Mouse (Mus musculus) kidney, embryonic 14.5 days (tissue): ENCODE results near the gene Magea4. TPM values are rescaled to one million over a fixed set of nuclear protein-coding genes. Genes with fewer than 3 reads are reported as not detected.
A peak's percentile ranks its signal among the peaks of the same experiment; 100 is the strongest.

Experiments used
- ATAC-seq: fragments of 200-750 bp; cut with Nextera tagmentation; 2 replicates; pipeline ENCODE4 v1.8.0; 2017; ENCODE audit warnings: moderate number of reproducible peaks, mild to moderate bottlenecking, moderate TSS enrichment, moderate library complexity; ENCODE audit not compliant: low FRiP score, low TSS enrichment
- H3K27ac ChIP-seq: fragments of 300-500 bp; sonication (generic); 2 replicates; pipeline ENCODE4 v1.5.1; 2014; ENCODE audit warnings: low read depth, mild to moderate bottlenecking, low read length, moderate library complexity, mixed read lengths
- H3K27me3 ChIP-seq: fragments of 300-500 bp; sonication (generic); 2 replicates; pipeline ENCODE4 v1.6.1; 2014; ENCODE audit warnings: mild to moderate bottlenecking, low read length; ENCODE audit not compliant: control insufficient read depth, insufficient read depth
- H3K36me3 ChIP-seq: fragments of 300-500 bp; sonication (generic); 2 replicates; pipeline ENCODE4 v1.6.1; 2014; ENCODE audit warnings: low read length, mixed read lengths; ENCODE audit not compliant: control insufficient read depth, insufficient read depth
- H3K4me1 ChIP-seq: fragments of 300-500 bp; sonication (generic); 2 replicates; pipeline ENCODE4 v1.6.1; 2014; ENCODE audit warnings: low read length, mixed read lengths; ENCODE audit not compliant: control insufficient read depth, insufficient read depth
- H3K4me2 ChIP-seq: fragments of 300-500 bp; sonication (generic); replicated peaks from 2 replicates; pipeline ENCODE4 v1.6.1; 2014; ENCODE audit warnings: low read depth, mild to moderate bottlenecking, low read length
- H3K4me3 ChIP-seq: fragments of 300-500 bp; sonication (generic); 2 replicates; pipeline ENCODE4 v1.5.1; 2014; ENCODE audit warnings: mild to moderate bottlenecking, low read length
- H3K9ac ChIP-seq: fragments of 300-500 bp; sonication (generic); 2 replicates; pipeline ENCODE4 v1.6.1; 2014; ENCODE audit warnings: low read depth, mild to moderate bottlenecking, low read length, moderate library complexity
- H3K9me3 ChIP-seq: fragments of 300-500 bp; sonication (generic); 2 replicates; pipeline ENCODE4 v1.6.1; 2016; ENCODE audit warnings: low read length; ENCODE audit not compliant: control insufficient read depth
- WGBS: fragments of 180-500 bp; shearing (Covaris S2); extraction: QIAGEN DNeasy Blood & Tissue Kit; methylation state at CpG from one replicate; pipeline ENCODE4 v1.1.7; 2014; 5-methylcytosine and 5-hydroxymethylcytosine counted together
- microRNA counts: library from miRNA; unstranded; fragments of <30 nt; microRNA quantifications from one replicate; lab custom pipeline; 2017
- microRNA-seq: library from miRNA; unstranded; fragments of <30 nt; microRNA quantifications from one replicate; pipeline ENCODE4, GENCODE M21; 2016
- polyA plus RNA-seq: library from polyadenylated mRNA; unstranded; fragments of >200 nt; fragmentation: Nextera tagmentation; extraction: Ambion mirVana; gene quantifications from 2 replicates; pipeline ENCODE4 v1.2.1, GENCODE M21; 2014

Gene Magea4
- not detected in 2 replicates for polyA plus RNA-seq

DNA sequence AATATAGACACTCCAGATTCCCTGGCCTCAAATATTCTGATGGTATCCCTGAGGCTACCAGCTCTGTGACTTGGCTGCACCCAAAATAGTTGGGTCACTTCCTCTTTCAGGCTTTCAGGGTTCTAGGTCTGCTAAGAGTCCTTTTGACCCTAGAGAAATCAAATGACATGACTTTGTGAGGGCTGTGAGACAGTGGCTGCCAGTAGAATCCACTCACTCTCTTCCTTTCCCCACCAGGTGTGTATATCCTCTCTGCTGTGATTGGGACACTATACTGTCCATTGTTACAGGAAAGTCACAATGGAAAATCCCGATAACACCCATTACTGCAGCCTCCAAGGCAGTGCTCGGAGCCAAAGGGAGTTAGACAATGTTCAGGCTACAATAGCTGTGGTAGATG lies at the start of gene Magea4:
Gene Magea4 (plus strand): TSS at position 301 of the 400 bp plus-strand sequence.
- no peaks in the 10 kb centered on the region; the same call in 1 of the 2 replicates for H3K27me3 ChIP-seq
- H3K9me3 ChIP-seq, result no peaks in the 10 kb centered on the region
- no peak within 1 kb of the TSS for H3K27ac ChIP-seq
- no peak within 1 kb of the TSS for H3K4me3 ChIP-seq
- no peak within 1 kb of the TSS for H3K4me2 ChIP-seq
- H3K4me1 ChIP-seq, result no peaks in the 10 kb centered on the region
- no peak for ATAC-seq
- 88% methylated on average over 2 of the region's 2 CpGs for WGBS
- no peaks in the 10 kb centered on the region for H3K36me3 ChIP-seq
- H3K9ac ChIP-seq, result no peak within 1 kb of the TSS

DNA sequence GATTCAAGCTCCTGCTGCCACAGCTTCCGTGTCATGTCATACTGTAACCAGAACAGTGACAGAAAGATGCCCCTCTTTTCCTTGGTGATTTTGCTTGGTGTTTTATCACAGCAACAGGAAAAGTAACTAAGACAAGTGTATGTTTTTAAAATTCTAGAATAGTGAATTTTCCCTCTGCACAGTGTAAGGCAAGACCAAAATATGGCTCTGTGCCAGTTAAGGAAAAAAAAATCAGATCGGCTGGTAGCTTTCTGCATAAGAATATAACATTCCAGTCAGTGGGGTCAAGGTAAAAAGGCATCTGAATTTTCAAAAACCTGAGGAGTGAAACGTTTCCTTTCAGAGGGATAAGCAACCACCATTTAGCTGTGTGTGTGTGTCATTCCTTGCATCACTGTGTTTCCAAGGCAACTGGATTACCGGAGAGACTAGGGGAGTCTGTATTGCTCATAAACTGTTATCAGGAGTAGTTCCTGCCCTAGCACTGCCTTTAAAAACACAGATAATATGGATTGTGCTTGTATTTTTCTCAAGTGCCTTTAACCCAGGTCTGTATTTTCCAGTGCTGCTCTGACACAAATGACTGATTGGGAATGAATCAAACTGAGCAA lies 18.8 kb upstream of the Magea4 start:
- Histone ChIP-seq H3K4me1 (no peaks in the 10 kb centered on the region), H3K4me2 (no peak overlapping the region), H3K27me3 (no peaks in the 10 kb centered on the region), H3K9me3 (no peaks in the 10 kb centered on the region), H3K27ac (no peak overlapping the region), H3K4me3 (no peak overlapping the region), H3K9ac (no peak overlapping the region), H3K36me3 (no peaks in the 10 kb centered on the region)
- ATAC-seq, result no peak
- WGBS, result 66% methylated on average over 4 of the region's 4 CpGs

DNA sequence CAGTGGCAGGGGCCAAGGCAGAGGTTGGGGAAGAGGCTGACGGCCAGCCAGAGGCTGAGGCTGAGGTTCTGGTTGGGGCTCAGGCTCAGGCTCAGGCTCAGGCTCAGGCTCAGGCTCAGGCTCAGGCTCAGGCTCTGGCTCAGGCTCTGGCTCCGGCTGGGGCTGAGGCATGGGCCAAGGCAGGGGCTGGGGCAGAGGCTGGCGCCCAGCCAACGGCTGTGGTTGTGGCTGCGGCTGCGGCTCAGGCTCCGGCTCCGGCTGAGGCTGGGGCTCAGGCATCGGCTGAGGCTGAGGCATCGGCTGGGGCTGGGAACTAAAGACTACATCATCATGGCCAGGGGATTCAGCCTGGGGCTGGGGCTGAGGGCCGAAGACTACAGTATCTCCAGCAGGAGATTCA lies 48.8 kb downstream of the Magea4 start:
- no peaks in the 10 kb centered on the region for H3K36me3 ChIP-seq
- WGBS, result 92% methylated on average over 11 of the region's 11 CpGs
- H3K4me1 ChIP-seq, result no peaks in the 10 kb centered on the region
- no peak overlapping the region for H3K27ac ChIP-seq
- no peaks in the 10 kb centered on the region for H3K9me3 ChIP-seq
- no peak overlapping the region for H3K4me2 ChIP-seq
- no peak for ATAC-seq
- H3K4me3 ChIP-seq, result no peak overlapping the region
- H3K9ac ChIP-seq, result no peak overlapping the region
- no peaks in the 10 kb centered on the region for H3K27me3 ChIP-seq

MicroRNAs within 50 kb of the gene (microRNA counts, 519-probe panel; counts per million panel counts)
- microRNA mmu-miR-224 (lab: Ali Mortazavi, UCI) (not detected), microRNA mmu-miR-452 (lab: Ali Mortazavi, UCI) (not detected)

Small RNA genes lying within 50 kb of the gene (microRNA-seq; reads per million reads assigned to microRNA genes)
- gene Mir224 (341 reads per million, percentile 69 among the genes with 10 or more reads in this experiment), gene Mir452 (33.4 reads per million, percentile 42 among the genes with 10 or more reads in this experiment)

Other genes with a start within 250 kb of the Magea4 start
- gene Fate1, start 249.0 kb upstream of the Magea4 start, polyA plus RNA-seq, result not detected in 2 replicates
- gene Cnga2, start 230.2 kb upstream of the Magea4 start, polyA plus RNA-seq, result 0.08 and 0.09 TPM in 2 replicates
- 1.5 and 2.2 TPM in 2 replicates for gene Gabre, start 52.8 kb downstream of the Magea4 start, polyA plus RNA-seq
- gene Magea10, start 164.8 kb downstream of the Magea4 start, polyA plus RNA-seq, result not detected in 2 replicates